Mouse (Mus musculus) hindbrain, embryonic 15.5 days (tissue): ENCODE results near the gene Gm47969. TPM values are rescaled to one million over a fixed set of nuclear protein-coding genes. Genes with fewer than 3 reads are reported as not detected.

ENCODE experiments used
- ATAC-seq: fragments of 200-750 bp; cut with Nextera tagmentation; 2 replicates; pipeline ENCODE4 v1.8.0; 2017; ENCODE audit warnings: low read depth, moderate number of reproducible peaks, moderate TSS enrichment; ENCODE audit not compliant: low FRiP score
- H3K27ac ChIP-seq: fragments of 300-500 bp; sonication (generic); replicated peaks from 2 replicates; pipeline ENCODE4 v1.5.1; 2015; ENCODE audit warnings: mild to moderate bottlenecking, inconsistent platforms
- H3K27me3 ChIP-seq: fragments of 300-500 bp; sonication (generic); 2 replicates; pipeline ENCODE4 v1.6.1; 2015; ENCODE audit warnings: control low read depth, inconsistent platforms
- H3K36me3 ChIP-seq: fragments of 300-500 bp; sonication (generic); 2 replicates; pipeline ENCODE4 v1.6.1; 2015; ENCODE audit warnings: control low read depth, inconsistent platforms
- H3K4me1 ChIP-seq: fragments of 300-500 bp; sonication (generic); replicated peaks from 2 replicates; pipeline ENCODE4 v1.6.1; 2015; ENCODE audit warnings: control low read depth, inconsistent platforms
- H3K4me2 ChIP-seq: fragments of 300-500 bp; sonication (generic); 2 replicates; pipeline ENCODE4 v1.6.1; 2015; ENCODE audit warnings: moderate library complexity, mild to moderate bottlenecking, inconsistent platforms
- H3K4me3 ChIP-seq: fragments of 300-500 bp; sonication (generic); 2 replicates; pipeline ENCODE4 v1.5.1; 2015; ENCODE audit warnings: mild to moderate bottlenecking, inconsistent platforms
- H3K9ac ChIP-seq: fragments of 300-500 bp; sonication (generic); 2 replicates; pipeline ENCODE4 v1.6.1; 2015; ENCODE audit warnings: inconsistent platforms
- H3K9me3 ChIP-seq: fragments of 300-500 bp; sonication (generic); 2 replicates; pipeline ENCODE4 v1.6.1; 2016; ENCODE audit warnings: control low read depth, inconsistent platforms
- WGBS: fragments of 180-500 bp; shearing (Covaris S2); methylation state at CpG from one replicate; pipeline ENCODE4 v1.1.7; 2015; 5-methylcytosine and 5-hydroxymethylcytosine counted together
- polyA plus RNA-seq: library from polyadenylated mRNA; unstranded; fragments of >200 nt; fragmentation: Nextera tagmentation; extraction: Ambion mirVana; gene quantifications from 2 replicates; pipeline ENCODE4 v1.2.1, GENCODE M21; 2015

Gm47969 gene
- polyA plus RNA-seq, 1 experiment from 2014 or later: not detected

GRCm38 (mm10) chr1:83084790-83085189, 40.1 kb downstream of the Gm47969 start:
- Histone ChIP-seq H3K4me1 (no peaks in the 10 kb centered on the region), H3K9me3 (no peaks in the 10 kb centered on the region), H3K36me3 (no peaks in the 10 kb centered on the region), H3K4me2 (no peak overlapping the region), H3K27ac (no peak overlapping the region), H3K9ac (no peak overlapping the region), H3K27me3 (no peaks in the 10 kb centered on the region), H3K4me3 (no peak overlapping the region)
- no peak for ATAC-seq
- WGBS: 92% methylated on average over 2 of the region's 2 CpGs

- Histone ChIP-seq H3K27ac (no peak overlapping the region), H3K4me1 (no peaks in the 10 kb centered on the region), H3K36me3 (no peaks in the 10 kb centered on the region), H3K4me2 (no peak overlapping the region), H3K9ac (no peak overlapping the region), H3K4me3 (no peak overlapping the region), H3K9me3 (no peaks in the 10 kb centered on the region), H3K27me3 (no peaks in the 10 kb centered on the region)
- no peak for ATAC-seq
- 81% methylated on average over 3 of the region's 3 CpGs for WGBS
Observed at GRCm38 (mm10) chr1:83091268-83091667, 46.5 kb downstream of the Gm47969 start.

Other genes starting within 250 kb of the Gm47969 start
- gene Agfg1, start 205.4 kb upstream of the Gm47969 start, polyA plus RNA-seq: 26.6 TPM in 2 replicates
- gene A030005L19Rik, start 131.6 kb upstream of the Gm47969 start, polyA plus RNA-seq: 0.19 and 0.28 TPM in 2 replicates
- not detected in 2 replicates for gene A030014E15Rik, start 120.0 kb upstream of the Gm47969 start, polyA plus RNA-seq
- not detected in 2 replicates for gene Gm6217, start 113.5 kb upstream of the Gm47969 start, polyA plus RNA-seq
- not detected in 2 replicates for gene A030003K21Rik, start 101.5 kb upstream of the Gm47969 start, polyA plus RNA-seq
- not detected in 2 replicates for gene Gm7544, start 88.9 kb upstream of the Gm47969 start, polyA plus RNA-seq
- not detected in 2 replicates for gene Gm47955, start 84.6 kb upstream of the Gm47969 start, polyA plus RNA-seq
- not detected in 2 replicates for gene Gm47959, start 44.4 kb upstream of the Gm47969 start, polyA plus RNA-seq
- 0.98 and 1.1 TPM in 2 replicates for gene Slc19a3, start 6.5 kb upstream of the Gm47969 start, polyA plus RNA-seq
- gene Krtap28-10, start 2.5 kb upstream of the Gm47969 start, polyA plus RNA-seq: not detected in 2 replicates
- gene A030005K14Rik, start 14.4 kb downstream of the Gm47969 start, polyA plus RNA-seq: not detected in 2 replicates
- not detected in 2 replicates for gene Krtap28-13, start 16.0 kb downstream of the Gm47969 start, polyA plus RNA-seq
- gene Ccl20, start 71.8 kb downstream of the Gm47969 start, polyA plus RNA-seq: not detected in 2 replicates
- 1.1 and 2.0 TPM in 2 replicates for gene Daw1, start 114.8 kb downstream of the Gm47969 start, polyA plus RNA-seq